Mouse (Mus musculus) small intestine, adult 2 months (tissue): Measurements from ENCODE around the gene Akap3.

Experiments
- CTCF ChIP-seq: fragments of 200-500 bp; IDR thresholded peaks from 2 replicates; pipeline ENCODE4 v1.5.1; 2012; ENCODE audit warnings: low read depth, mild to moderate bottlenecking, control low read depth, inconsistent platforms, low read length, moderate library complexity, mixed read lengths; ENCODE audit not compliant: insufficient replicate concordance, insufficient read length; ENCODE audit errors: extremely low read depth
- POLR2A ChIP-seq: fragments of 200-500 bp; IDR thresholded peaks from 2 replicates; pipeline ENCODE4 v1.6.1; 2012; ENCODE audit warnings: low read depth, mild to moderate bottlenecking, control low read depth, inconsistent platforms, low read length, moderate library complexity

DNA sequence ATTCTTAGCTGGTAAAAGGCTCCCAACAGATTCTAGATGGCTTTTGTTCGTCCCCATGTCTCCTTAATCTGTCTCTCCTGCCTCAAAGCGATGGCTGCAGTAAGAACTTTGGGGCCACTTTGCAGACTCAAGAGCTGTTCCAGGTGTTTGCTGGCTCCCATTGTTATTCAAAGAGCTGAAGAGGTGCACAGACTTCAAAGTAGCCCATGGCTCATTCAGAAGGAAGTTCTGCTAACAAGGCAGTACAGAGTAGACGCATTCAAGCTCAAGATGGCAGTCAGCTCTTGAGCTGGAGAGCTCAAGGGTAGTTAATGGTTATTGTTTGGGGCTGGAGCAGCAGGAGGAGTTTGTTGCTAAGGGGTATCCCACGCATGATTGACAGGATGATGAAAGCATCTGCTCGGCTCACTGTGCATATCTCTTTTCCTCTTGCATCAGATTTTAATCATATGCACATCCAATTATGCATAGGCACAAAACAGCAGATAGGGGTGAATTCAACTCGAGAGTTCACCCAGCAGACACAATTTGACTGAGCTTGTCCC is 37.6 kb upstream of the Akap3 start:
- TF ChIP-seq CTCF (no peak), POLR2A (no peak)
